Mouse (Mus musculus) CH12F3 (cell line): ENCODE measurements around the gene Ms4a4b.
"Not testable (repeated sequence)": the region's sequence is repeated elsewhere in the genome, so short reads cannot be mapped to it uniquely, and the experiment has no call there.

Experiments used
- in situ Hi-C: fragments of 300-500 bp; cut with MboI; formaldehyde crosslinking; loops from 2 replicates; pipeline ENCODE4 v1.14.3; 2020; ENCODE audit warnings: low sequenced_read_pairs

Gene Ms4a4b

DNA sequence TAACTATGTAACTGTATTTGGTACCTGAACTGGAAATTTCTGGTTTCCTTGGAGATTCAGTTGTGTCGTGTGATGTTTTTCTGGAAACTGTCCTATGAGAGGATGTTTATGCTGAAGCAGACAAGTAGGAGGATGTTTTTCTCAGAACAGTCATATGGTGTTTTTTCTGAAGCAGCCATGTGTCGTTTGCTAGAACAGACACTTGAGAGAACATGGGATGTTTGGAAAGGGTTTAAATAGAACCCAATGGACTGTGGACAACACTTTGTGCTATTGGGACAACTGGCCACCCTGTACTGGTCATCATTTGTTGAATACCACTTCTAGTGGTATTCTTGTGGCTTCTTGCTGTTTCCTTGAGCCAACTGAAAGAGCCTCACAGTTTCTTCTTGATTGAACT, 42.4 kb downstream of the Ms4a4b start, which contains the start of gene Gm8369:
TSS of gene Gm8369 (plus strand) at position 193 of the 400 bp plus-strand sequence.
- in situ Hi-C loops = no loop called here

DNA sequence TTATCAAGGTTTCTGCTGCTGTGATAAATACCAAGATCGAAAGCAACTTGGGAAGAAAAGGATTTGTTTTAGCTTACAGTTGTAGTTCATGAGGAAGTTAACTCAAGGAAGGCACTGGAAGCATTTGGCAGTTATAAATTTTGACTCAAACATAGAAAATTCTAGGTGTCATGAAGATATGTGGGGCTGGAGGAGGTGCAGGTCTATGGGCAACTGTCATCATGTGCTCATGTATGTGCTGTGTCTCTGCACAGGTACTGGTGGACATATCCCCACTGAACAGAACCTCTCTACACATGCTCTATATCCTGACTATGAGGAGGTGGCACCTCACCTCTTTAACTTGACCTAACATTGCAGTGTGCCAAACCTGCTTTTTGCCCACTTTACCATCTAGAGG, 43.2 kb downstream of the Ms4a4b start:
- in situ Hi-C loops = no loop called here

GRCm38 (mm10) chr19:11491406-11492189, 48.2 kb downstream of the Ms4a4b start:
- in situ Hi-C loops = no loop called here

DNA sequence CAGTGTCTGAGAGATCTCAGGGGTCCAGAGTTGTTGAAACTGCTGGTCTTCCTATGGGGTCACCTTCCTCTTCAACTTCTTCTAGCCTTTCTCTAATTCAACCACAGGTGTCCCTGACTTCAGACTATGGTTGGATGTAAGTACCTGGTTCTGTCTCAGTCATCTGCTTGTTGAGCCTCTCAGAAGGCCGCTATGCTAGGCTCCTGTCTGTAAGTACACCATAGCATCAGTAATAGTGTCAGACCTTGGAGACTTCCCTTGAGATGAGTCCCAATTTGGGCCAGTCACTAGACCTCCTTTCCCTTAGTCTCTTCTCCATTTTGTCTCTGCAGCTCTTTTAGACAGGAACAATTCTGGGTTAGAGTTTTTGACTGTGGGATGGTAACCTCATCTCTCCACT, 49.3 kb downstream of the Ms4a4b start:
- in situ Hi-C loops = no loop called here

DNA sequence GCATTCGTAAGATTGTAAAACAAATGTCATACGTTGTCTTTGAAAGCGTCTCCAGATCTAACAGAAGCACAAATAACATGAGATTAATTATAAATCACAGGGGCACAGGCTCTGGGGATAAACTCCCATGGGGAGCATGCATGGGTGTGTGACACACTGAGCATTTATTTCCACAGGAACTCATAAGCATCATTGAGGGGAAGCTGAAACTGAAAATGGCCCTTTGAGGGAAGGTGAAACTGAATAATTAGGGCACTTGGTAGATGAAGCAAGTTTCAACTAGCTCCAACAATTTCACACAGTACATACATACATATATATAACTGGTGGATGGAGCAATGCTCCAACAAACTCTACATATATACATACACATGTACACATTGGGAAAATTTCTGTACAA, 51.2 kb downstream of the Ms4a4b start:
- in situ Hi-C loops = no loop called here

- in situ Hi-C loops = no loop called here
Measured at GRCm38 (mm10) chr19:11496361-11496760, 53.0 kb downstream of the Ms4a4b start.

DNA sequence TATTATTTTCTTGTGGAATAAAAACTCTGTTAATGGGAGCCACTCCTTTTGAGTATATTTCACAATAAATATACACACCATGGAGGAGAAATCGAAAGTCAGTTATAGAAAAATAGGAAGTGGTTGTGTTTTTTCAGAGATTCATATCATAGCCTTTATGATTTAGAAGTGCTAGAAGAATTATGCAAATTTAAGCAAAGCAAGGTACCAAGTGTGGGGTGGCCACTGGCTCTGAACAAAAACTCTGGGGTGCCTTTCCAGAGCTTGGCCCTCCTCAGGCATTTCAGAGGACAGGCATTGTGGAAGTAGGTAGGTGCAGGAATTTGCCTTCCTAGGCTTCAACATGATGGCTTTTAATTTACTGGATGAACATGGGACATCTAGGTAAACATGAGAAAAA, 53.9 kb downstream of the Ms4a4b start:
- in situ Hi-C loops = not testable (repeated sequence)

DNA sequence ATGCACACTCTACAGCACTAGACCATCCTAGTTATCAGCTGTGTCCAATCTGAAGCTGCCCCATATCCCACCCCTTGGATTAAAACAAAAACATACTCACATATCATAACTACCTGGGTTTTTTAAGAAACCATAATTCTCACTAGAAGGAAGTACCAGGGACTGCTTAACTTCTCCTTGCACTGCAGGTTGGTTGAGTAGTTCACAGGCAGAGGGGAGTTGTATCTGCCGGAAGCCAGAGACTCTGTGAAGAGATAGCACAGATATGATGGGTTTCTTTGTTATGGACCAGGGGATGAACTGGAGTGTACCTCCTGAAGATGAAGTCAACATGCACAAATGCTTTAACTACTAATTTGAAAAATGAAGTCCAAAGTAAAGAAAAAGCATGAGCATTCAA, 57.4 kb downstream of the Ms4a4b start:
- in situ Hi-C loops = no loop called here

DNA sequence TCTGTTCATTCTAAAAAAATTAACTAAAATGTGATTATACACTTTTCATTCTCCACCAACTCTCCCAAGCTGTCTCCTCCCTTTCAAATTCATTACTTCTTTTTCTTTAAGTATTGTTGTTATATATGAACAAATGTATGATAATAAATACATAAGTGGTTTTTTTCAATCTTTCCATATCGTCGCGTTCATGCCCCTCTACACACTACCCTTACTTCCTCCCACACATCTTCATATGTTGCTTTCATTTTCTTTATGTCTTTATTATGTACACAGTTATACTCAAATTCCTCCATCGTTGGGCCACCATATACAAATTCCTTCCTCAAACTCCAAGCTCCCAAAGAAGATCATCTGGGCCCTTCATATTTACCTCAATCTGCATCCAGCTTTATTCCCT, 58.0 kb downstream of the Ms4a4b start:
- in situ Hi-C loops = no loop called here

GRCm38 (mm10) chr19:11504857-11505256, 61.5 kb downstream of the Ms4a4b start:
- in situ Hi-C loops = no loop called here

DNA sequence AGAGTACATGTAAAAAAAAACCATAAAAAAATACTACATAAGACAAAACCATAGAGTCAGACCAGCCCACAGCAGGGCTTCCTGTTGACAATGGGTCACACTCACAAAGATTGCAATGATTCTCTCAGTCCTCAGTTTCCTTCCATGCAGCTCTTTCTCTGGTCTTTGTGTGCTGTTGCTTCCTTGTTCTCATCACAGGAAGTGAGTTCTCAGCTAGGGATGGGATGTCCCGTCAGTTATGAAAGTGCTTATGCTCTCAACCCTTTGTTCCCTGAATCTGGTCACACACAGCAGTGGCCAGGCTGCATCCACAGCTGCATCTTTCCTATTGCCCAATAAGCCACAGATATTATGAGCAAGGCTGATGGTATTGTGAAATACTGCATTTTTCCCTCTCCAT, 70.1 kb downstream of the Ms4a4b start:
- in situ Hi-C loops = no loop called here

DNA sequence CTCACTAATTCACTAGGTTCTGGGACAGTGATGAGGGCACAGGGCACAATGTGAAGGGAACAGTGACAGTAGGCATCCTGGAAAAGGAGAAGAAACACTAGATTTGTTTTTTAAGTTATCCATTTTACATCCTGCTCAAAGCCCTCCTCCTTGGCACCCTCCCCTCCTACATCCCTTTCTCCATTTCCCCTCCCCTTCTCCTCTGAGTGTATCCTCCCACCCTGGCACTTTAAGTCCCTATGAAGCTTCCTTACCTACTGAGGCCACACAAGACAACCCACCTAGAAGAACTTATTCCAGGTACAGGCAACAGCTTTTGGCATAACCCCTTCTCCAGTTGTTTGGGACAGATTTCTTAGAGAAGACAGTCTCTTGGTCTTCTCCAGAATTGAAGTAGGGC, 72.9 kb downstream of the Ms4a4b start, which contains the start of gene Ms4a6b:
TSS of gene Ms4a6b (plus strand) at position 267 of the 400 bp plus-strand sequence.
- in situ Hi-C loops = no loop called here
